Mouse (Mus musculus) heart, embryonic 11.5 days (tissue): ENCODE measurements around the gene Prrg2. TPM values are rescaled to one million over a fixed set of nuclear protein-coding genes. Genes with fewer than 3 reads are reported as not detected.
"Not testable (repeated sequence)": the region's sequence is repeated elsewhere in the genome, so short reads cannot be mapped to it uniquely, and the experiment has no call there.

Experiments
- ATAC-seq: fragments of 200-750 bp; cut with Nextera tagmentation; replicated peaks from 2 replicates; pipeline ENCODE4 v1.8.0; 2017; ENCODE audit warnings: moderate library complexity; ENCODE audit not compliant: insufficient number of reproducible peaks, low FRiP score, low TSS enrichment
- H3K27ac ChIP-seq: fragments of 300-500 bp; sonication (generic); 2 replicates; pipeline ENCODE4 v1.5.1; 2014; ENCODE audit warnings: mild to moderate bottlenecking, low read depth, low read length
- H3K27me3 ChIP-seq: fragments of 300-500 bp; sonication (generic); 2 replicates; pipeline ENCODE4 v1.6.1; 2014; ENCODE audit warnings: mild to moderate bottlenecking, low read length, mixed read lengths; ENCODE audit not compliant: control insufficient read depth, insufficient read depth
- H3K36me3 ChIP-seq: fragments of 300-500 bp; sonication (generic); 2 replicates; pipeline ENCODE4 v1.6.1; 2014; ENCODE audit warnings: mild to moderate bottlenecking, low read length, moderate library complexity, mixed read lengths; ENCODE audit not compliant: control insufficient read depth, insufficient read depth
- H3K4me1 ChIP-seq: fragments of 300-500 bp; sonication (generic); 2 replicates; pipeline ENCODE4 v1.6.1; 2014; ENCODE audit warnings: low read length; ENCODE audit not compliant: control insufficient read depth, insufficient read depth
- H3K4me2 ChIP-seq: fragments of 300-500 bp; sonication (generic); 2 replicates; pipeline ENCODE4 v1.6.1; 2014; ENCODE audit warnings: mild to moderate bottlenecking, moderate library complexity
- H3K4me3 ChIP-seq: fragments of 300-500 bp; sonication (generic); 2 replicates; pipeline ENCODE4 v1.5.1; 2014; ENCODE audit warnings: low read depth, low read length
- H3K9ac ChIP-seq: fragments of 300-500 bp; sonication (generic); 2 replicates; pipeline ENCODE4 v1.6.1; 2014; ENCODE audit warnings: mild to moderate bottlenecking, low read depth, low read length, moderate library complexity
- H3K9me3 ChIP-seq: fragments of 300-500 bp; sonication (generic); replicated peaks from 2 replicates; pipeline ENCODE4 v1.6.1; 2016; ENCODE audit warnings: low read length; ENCODE audit not compliant: control insufficient read depth
- WGBS: fragments of 180-500 bp; shearing (Covaris S2); extraction: QIAGEN DNeasy Blood & Tissue Kit; methylation state at CpG from one replicate; pipeline ENCODE4 v1.1.7; 2014; ENCODE audit not compliant: insufficient replicate concordance; 5-methylcytosine and 5-hydroxymethylcytosine counted together
- polyA plus RNA-seq: library from polyadenylated mRNA; unstranded; fragments of >200 nt; fragmentation: Nextera tagmentation; extraction: Ambion mirVana; gene quantifications from 2 replicates; pipeline ENCODE4 v1.2.1, GENCODE M21; 2014

The Prrg2 gene
- polyA plus RNA-seq, 1 experiment from 2014 or later, result 13.3 TPM

- Histone ChIP-seq H3K4me2 (peak overlapping the region; percentile 36), H3K9me3 (no peaks in the 10 kb centered on the region), H3K27ac (peak overlapping the region; percentile 73), H3K27me3 (no peaks in the 10 kb centered on the region), H3K4me3 (no peak overlapping the region), H3K4me1 (peaks cover 10% of the 10 kb centered on the region), H3K36me3 (no peaks in the 10 kb centered on the region), H3K9ac (peak overlapping the region; percentile 54)
- WGBS, result 74% methylated on average over 9 of the region's 9 CpGs
- no peak for ATAC-seq
Measured at GRCm38 (mm10) chr7:45102940-45103585, 40.6 kb upstream of the Prrg2 start.

GRCm38 (mm10) chr7:45102441-45102840 is 40.0 kb upstream of the Prrg2 start:
- no peaks in the 10 kb centered on the region for H3K36me3 ChIP-seq
- no peak overlapping the region for H3K4me3 ChIP-seq
- H3K27ac ChIP-seq, result no peak overlapping the region
- WGBS, result 81% methylated on average over 11 of the region's 11 CpGs
- no peak for ATAC-seq
- H3K9me3 ChIP-seq, result no peaks in the 10 kb centered on the region
- H3K27me3 ChIP-seq, result no peaks in the 10 kb centered on the region
- H3K4me1 ChIP-seq, result peaks cover 10% of the 10 kb centered on the region
- H3K4me2 ChIP-seq, result no peak overlapping the region
- H3K9ac ChIP-seq, result no peak overlapping the region

- Histone ChIP-seq H3K36me3 (no peaks in the 10 kb centered on the region), H3K27ac (no peak overlapping the region), H3K27me3 (no peaks in the 10 kb centered on the region), H3K4me2 (no peak overlapping the region), H3K4me1 (peaks cover 10% of the 10 kb centered on the region), H3K4me3 (no peak overlapping the region), H3K9ac (no peak overlapping the region), H3K9me3 (no peaks in the 10 kb centered on the region)
- 82% methylated on average over 6 of the region's 6 CpGs for WGBS
- ATAC-seq, result no peak
Measured at GRCm38 (mm10) chr7:45100046-45100445, 37.6 kb upstream of the Prrg2 start.

- no peaks in the 10 kb centered on the region for H3K27me3 ChIP-seq
- peaks cover 3% of the 10 kb centered on the region; the same call in 1 of the 2 replicates for H3K4me1 ChIP-seq
- H3K9me3 ChIP-seq, result no peaks in the 10 kb centered on the region
- WGBS, result 86% methylated on average over 8 of the region's 8 CpGs
- no peaks in the 10 kb centered on the region for H3K36me3 ChIP-seq
- ATAC-seq, result no peak
- H3K4me3 ChIP-seq, result no peak overlapping the region
- H3K27ac ChIP-seq, result no peak overlapping the region
- no peak overlapping the region for H3K4me2 ChIP-seq
- H3K9ac ChIP-seq, result no peak overlapping the region
Measured at GRCm38 (mm10) chr7:45098541-45099240, 36.2 kb upstream of the Prrg2 start.

- no peak overlapping the region for H3K4me2 ChIP-seq
Measured at GRCm38 (mm10) chr7:45097479-45097878, 35.0 kb upstream of the Prrg2 start.

GRCm38 (mm10) chr7:45095965-45096364 is 33.5 kb upstream of the Prrg2 start:
- H3K9me3 ChIP-seq, H3K27ac ChIP-seq, H3K4me3 ChIP-seq, H3K4me1 ChIP-seq, H3K4me2 ChIP-seq, H3K27me3 ChIP-seq, H3K36me3 ChIP-seq, H3K9ac ChIP-seq, ATAC-seq: not testable (repeated sequence)
- WGBS, result 89% methylated on average over 14 of the region's 14 CpGs

More at GRCm38 (mm10) chr7:45097479-45097878, 35.0 kb upstream of the Prrg2 start:
- Histone ChIP-seq H3K9me3 (no peaks in the 10 kb centered on the region), H3K4me1 (peaks cover 5% of the 10 kb centered on the region; the same call in 1 of the 2 replicates), H3K36me3 (no peaks in the 10 kb centered on the region), H3K4me3 (no peak overlapping the region), H3K27me3 (no peaks in the 10 kb centered on the region), H3K27ac (no peak overlapping the region), H3K9ac (no peak overlapping the region)
- 47% methylated on average over 6 of the region's 6 CpGs for WGBS
- no peak for ATAC-seq

- Histone ChIP-seq H3K27ac (no peak overlapping the region), H3K9ac (no peak overlapping the region), H3K4me3 (no peak overlapping the region), H3K9me3 (no peaks in the 10 kb centered on the region), H3K36me3 (no peaks in the 10 kb centered on the region), H3K27me3 (no peaks in the 10 kb centered on the region), H3K4me1 (peaks cover 11% of the 10 kb centered on the region; the same call in 1 of the 2 replicates), H3K4me2 (no peak overlapping the region)
- 70% methylated on average over 6 of the region's 6 CpGs for WGBS
- ATAC-seq, result no peak
Measured at GRCm38 (mm10) chr7:45095367-45095766, 32.9 kb upstream of the Prrg2 start.

- no peaks in the 10 kb centered on the region for H3K9me3 ChIP-seq
- H3K36me3 ChIP-seq, result no peaks in the 10 kb centered on the region; the same call in 1 of the 2 replicates
- no peak overlapping the region for H3K4me3 ChIP-seq
- H3K9ac ChIP-seq, result no peak overlapping the region
- no peaks in the 10 kb centered on the region for H3K27me3 ChIP-seq
- WGBS, result 56% methylated on average over 7 of the region's 7 CpGs
- ATAC-seq, result no peak
- no peak overlapping the region for H3K4me2 ChIP-seq
- no peak overlapping the region for H3K27ac ChIP-seq
- H3K4me1 ChIP-seq, result peaks cover 12% of the 10 kb centered on the region; the same call in 1 of the 2 replicates
Measured at GRCm38 (mm10) chr7:45094121-45094520, 31.6 kb upstream of the Prrg2 start.
